Mouse (Mus musculus): Measurements from ENCODE around the gene Cpn1. TPM values are rescaled to one million over a fixed set of nuclear protein-coding genes. Genes with fewer than 3 reads are reported as not detected.

Cpn1 gene
- not detected for polyA plus RNA-seq (2017; shearing (Covaris generic))

DNA sequence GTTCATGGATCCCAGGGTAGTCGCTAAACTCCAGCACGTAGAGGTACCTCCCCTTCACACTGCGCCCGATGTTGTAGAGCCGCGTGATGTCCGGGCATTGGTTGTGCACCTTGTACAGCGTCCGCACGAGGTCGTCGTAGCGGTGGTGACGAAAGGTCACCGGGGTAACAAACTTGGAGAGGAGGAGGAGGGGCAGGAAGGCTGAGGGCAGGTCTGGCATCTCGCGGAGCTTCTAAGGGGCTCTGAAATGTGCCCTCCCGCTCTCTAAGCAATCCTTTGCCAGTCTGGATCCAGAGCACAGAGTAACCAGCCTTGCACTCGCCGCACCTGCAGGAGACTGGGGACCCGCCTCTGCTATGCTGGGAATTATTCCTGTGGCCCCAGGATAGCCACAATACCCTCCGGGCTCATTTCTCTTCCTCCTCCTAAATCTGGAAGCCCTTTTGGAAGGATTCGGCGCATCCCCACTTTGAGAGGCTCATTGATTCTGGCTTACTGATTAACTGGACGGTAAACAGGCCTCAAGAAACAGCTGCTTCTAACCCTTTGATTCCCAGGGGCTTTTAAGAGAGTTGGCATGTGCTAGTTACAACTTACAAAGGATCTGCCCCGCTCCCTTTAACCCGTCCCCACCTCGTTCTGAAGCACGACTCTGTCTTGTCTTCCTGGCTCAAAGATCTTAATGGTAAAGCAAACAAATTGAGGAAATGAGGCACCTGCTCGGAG, at the start of gene Cpn1:
Cpn1 (minus strand) TSS at position 488 of the 726 bp plus-strand sequence.

DNA sequence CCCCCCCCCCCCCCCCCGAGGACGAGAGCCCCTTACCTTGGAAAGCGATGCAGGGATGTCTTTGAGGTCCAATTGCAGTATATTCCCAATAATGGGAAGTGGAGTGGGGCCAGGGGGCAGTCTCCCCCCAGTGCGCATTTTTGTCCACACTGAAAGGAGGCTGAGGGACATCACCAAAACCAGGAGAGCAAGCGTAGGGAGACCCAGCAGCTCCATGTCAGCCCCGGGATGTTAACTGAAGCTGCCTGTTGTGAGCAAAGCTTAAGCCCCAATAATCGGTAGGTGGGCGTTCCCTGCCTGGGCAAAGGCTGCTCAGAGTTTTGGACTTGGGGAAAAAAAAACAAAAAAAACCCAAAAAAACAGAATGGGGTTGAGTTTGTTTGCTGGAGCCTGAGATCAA, 42.6 kb upstream of the Cpn1 start, which contains the start of gene Cyp2c23:
Cyp2c23 (minus strand) TSS at position 237 of the 400 bp plus-strand sequence.

GRCm38 (mm10) chr19:43939769-43940689, 46.3 kb downstream of the Cpn1 start, which contains the start of gene Dnmbp:
Gene Dnmbp, minus strand, starts transcription at chr19:43940191.

Other genes starting within 250 kb of the Cpn1 start
- 17.9 TPM for gene Cutc, start 233.6 kb downstream of the Cpn1 start, polyA plus RNA-seq (2017; shearing (Covaris generic))
- 45.8 TPM for gene Cox15, start 233.6 kb downstream of the Cpn1 start, polyA plus RNA-seq (2017; shearing (Covaris generic))
- gene Abcc2, start 204.4 kb downstream of the Cpn1 start, polyA plus RNA-seq (2017; shearing (Covaris generic)): not detected
- 8.9 TPM for gene Dnmbp, start 46.4 kb downstream of the Cpn1 start, polyA plus RNA-seq (2017; shearing (Covaris generic))
- 0.15 TPM for gene Cyp2c23, start 42.7 kb upstream of the Cpn1 start, polyA plus RNA-seq (2017; shearing (Covaris generic))
- gene Erlin1, start 83.2 kb upstream of the Cpn1 start, polyA plus RNA-seq (2017; shearing (Covaris generic)): 8.6 TPM
- 50.5 TPM for gene Chuk, start 120.9 kb upstream of the Cpn1 start, polyA plus RNA-seq (2017; shearing (Covaris generic))
- 37.6 TPM for gene Cwf19l1, start 149.3 kb upstream of the Cpn1 start, polyA plus RNA-seq (2017; shearing (Covaris generic))
- 127 TPM for gene Bloc1s2, start 159.9 kb upstream of the Cpn1 start, polyA plus RNA-seq (2017; shearing (Covaris generic))
- not detected for gene Pkd2l1, start 205.9 kb upstream of the Cpn1 start, polyA plus RNA-seq (2017; shearing (Covaris generic))
- gene Scd3, start 216.7 kb upstream of the Cpn1 start, polyA plus RNA-seq (2017; shearing (Covaris generic)): not detected

Data from inflammation-experienced regulatory T-cells, adult 16 weeks (primary cell).